Mouse (Mus musculus): Measurements from ENCODE around the gene Stat6. TPM values are rescaled to one million over a fixed set of nuclear protein-coding genes. Genes with fewer than 3 reads are reported as not detected.

Stat6 gene
- polyA plus RNA-seq, 1 experiment from 2014 or later: 22.9 TPM

DNA sequence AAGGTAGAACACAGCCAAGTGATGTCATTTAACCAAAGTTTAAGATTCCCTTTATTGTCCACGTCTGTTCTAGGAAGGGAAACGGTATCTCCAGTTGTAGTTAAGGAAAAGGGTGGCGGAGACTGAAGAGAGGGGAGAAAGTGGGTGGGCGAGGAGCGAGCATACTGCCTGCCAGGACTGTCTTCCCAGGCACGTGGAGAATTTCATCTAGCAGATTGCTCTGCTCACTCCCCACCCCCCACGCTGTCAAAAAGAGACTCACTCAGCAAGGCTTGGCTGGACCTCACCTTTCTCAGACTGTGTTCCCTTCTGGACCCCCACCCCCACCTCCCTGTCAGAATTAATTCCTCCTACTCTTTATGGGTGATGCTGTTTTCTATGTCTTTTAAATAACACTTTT is 26.4 kb downstream of the Stat6 start:
- H3K36me3 ChIP-seq (ENCODE audit: control insufficient read depth, insufficient read depth, low read length): peaks cover 9% of the 10 kb centered on the region
- DNase-seq (ENCODE audit: low spot score): peak; percentile 75
- peak overlapping the region; percentile 85 for H3K4me3 ChIP-seq (ENCODE audit: low read depth, low read length)
- peaks cover 15% of the 10 kb centered on the region for H3K4me1 ChIP-seq (ENCODE audit: control insufficient read depth, insufficient read depth, low read length)
- H3K4me2 ChIP-seq (ENCODE audit: low read depth, low read length): peak overlapping the region; percentile 73
- peak overlapping the region; percentile 86; the same call in 1 of the 2 replicates for H3K9ac ChIP-seq (ENCODE audit: low read depth, low read length)
- H3K27me3 ChIP-seq (replicated peaks; ENCODE audit: control insufficient read depth, insufficient read depth, low read length): no peaks in the 10 kb centered on the region
- peak overlapping the region; percentile 99 for H3K27ac ChIP-seq (replicated peaks; ENCODE audit: low read depth, low read length)
- H3K9me3 ChIP-seq (ENCODE audit: control insufficient read depth, low read length): no peaks in the 10 kb centered on the region
- WGBS: 5% methylated on average over 7 of the region's 7 CpGs
- ATAC-seq (ENCODE audit: low read depth): no peak

DNA sequence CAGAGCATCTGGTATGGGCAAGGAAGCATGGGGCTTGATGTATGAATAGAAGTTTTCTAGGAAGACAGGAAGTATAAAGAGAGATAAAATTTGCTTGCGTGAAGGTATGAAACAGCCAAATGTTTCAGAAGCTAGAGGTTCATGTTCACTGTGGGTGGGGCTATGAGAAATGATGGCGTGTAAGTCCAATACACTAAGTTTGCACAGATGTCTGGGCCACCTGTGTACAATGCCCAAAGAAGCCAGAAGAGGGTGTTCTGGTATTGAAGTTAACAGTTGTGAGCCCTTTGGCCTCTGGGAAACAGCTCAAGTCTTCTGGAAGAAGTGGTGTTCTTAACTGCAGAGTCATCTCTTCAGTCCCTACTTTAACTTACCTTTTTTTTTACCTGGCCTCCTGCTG is 27.4 kb downstream of the Stat6 start:
- WGBS: 79% methylated on average over 2 of the region's 2 CpGs
- DNase-seq (ENCODE audit: low spot score): no peak

DNA sequence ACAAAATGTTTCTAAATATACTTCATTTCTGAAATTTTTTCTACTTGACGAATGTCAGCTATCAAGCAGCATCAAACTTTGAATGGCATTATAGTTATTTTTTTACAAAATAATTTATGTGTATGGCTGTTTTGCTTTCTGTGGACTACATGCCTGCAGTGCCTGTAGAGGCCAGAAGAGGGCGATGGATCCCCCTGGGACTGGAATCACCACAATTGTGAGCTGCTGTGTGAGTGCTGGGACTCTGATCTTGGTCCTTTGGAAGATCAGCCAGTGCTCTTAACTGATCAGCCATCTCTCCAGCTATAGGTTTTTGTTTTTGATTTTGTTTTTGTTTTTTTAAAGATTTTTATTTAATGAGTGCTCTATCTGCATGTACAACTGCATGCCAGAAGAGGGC is 28.5 kb downstream of the Stat6 start:
- WGBS: 34% methylated on average over 2 of the region's 2 CpGs
- no peak for DNase-seq (ENCODE audit: low spot score)

More for the DNA sequence above, 27.4 kb downstream of the Stat6 start:
- Histone ChIP-seq H3K27ac (replicated peaks; ENCODE audit: low read depth, low read length) (no peak overlapping the region), H3K9ac (ENCODE audit: low read depth, low read length) (no peak overlapping the region), H3K9me3 (ENCODE audit: control insufficient read depth, low read length) (no peaks in the 10 kb centered on the region), H3K4me1 (ENCODE audit: control insufficient read depth, insufficient read depth, low read length) (peaks cover 5% of the 10 kb centered on the region), H3K4me2 (ENCODE audit: low read depth, low read length) (no peak overlapping the region), H3K36me3 (ENCODE audit: control insufficient read depth, insufficient read depth, low read length) (no peaks in the 10 kb centered on the region), H3K27me3 (replicated peaks; ENCODE audit: control insufficient read depth, insufficient read depth, low read length) (no peaks in the 10 kb centered on the region), H3K4me3 (ENCODE audit: low read depth, low read length) (no peak overlapping the region)
- ATAC-seq (ENCODE audit: low read depth): no peak

DNA sequence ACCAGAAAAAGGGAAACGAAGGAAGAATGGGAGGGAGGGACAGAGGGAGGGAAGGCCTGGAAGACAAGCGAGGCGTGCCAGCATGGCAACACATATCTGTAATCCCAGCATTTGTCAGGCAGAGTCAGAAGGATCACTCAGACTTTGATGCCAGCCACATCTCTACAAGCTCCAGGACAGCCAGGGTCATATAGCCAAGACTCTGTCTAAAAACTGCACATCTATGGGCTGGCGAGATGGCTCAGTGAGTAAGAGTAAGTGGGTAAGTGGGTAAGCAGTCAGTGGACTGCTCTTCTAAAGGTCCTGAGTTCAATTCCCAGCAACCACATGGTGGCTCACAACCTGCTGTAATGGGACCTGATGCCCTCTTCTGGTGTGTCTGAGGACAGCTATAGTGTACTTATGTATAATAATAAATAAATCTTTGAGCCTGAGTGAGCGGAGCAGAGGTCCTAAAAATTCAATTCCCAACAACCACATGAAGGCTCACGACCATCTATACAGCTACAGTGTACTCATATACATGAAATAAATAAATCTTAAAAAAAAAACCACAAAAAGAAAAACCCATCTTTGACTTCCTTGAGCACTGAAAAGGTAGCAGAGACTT is 31.4 kb downstream of the Stat6 start:
- Histone ChIP-seq H3K4me3 (ENCODE audit: low read depth, low read length) (no peak overlapping the region), H3K27me3 (replicated peaks; ENCODE audit: control insufficient read depth, insufficient read depth, low read length) (no peaks in the 10 kb centered on the region), H3K9me3 (ENCODE audit: control insufficient read depth, low read length) (no peaks in the 10 kb centered on the region), H3K36me3 (ENCODE audit: control insufficient read depth, insufficient read depth, low read length) (no peaks in the 10 kb centered on the region), H3K9ac (ENCODE audit: low read depth, low read length) (no peak overlapping the region), H3K4me1 (ENCODE audit: control insufficient read depth, insufficient read depth, low read length) (peaks cover 5% of the 10 kb centered on the region; the same call in 1 of the 2 replicates), H3K27ac (replicated peaks; ENCODE audit: low read depth, low read length) (no peak overlapping the region), H3K4me2 (ENCODE audit: low read depth, low read length) (no peak overlapping the region)
- 96% methylated on average over 6 of the region's 6 CpGs for WGBS
- no peak for DNase-seq (ENCODE audit: low spot score)
- no peak for ATAC-seq (ENCODE audit: low read depth)

More for the DNA sequence above, 28.5 kb downstream of the Stat6 start:
- no peak overlapping the region for H3K27ac ChIP-seq (replicated peaks; ENCODE audit: low read depth, low read length)
- no peak overlapping the region for H3K9ac ChIP-seq (ENCODE audit: low read depth, low read length)
- no peaks in the 10 kb centered on the region for H3K27me3 ChIP-seq (replicated peaks; ENCODE audit: control insufficient read depth, insufficient read depth, low read length)
- no peak overlapping the region for H3K4me3 ChIP-seq (ENCODE audit: low read depth, low read length)
- no peaks in the 10 kb centered on the region for H3K9me3 ChIP-seq (ENCODE audit: control insufficient read depth, low read length)
- H3K36me3 ChIP-seq (ENCODE audit: control insufficient read depth, insufficient read depth, low read length): no peaks in the 10 kb centered on the region
- no peak for ATAC-seq (ENCODE audit: low read depth)
- H3K4me2 ChIP-seq (ENCODE audit: low read depth, low read length): no peak overlapping the region
- H3K4me1 ChIP-seq (ENCODE audit: control insufficient read depth, insufficient read depth, low read length): peaks cover 5% of the 10 kb centered on the region; the same call in 1 of the 2 replicates

DNA sequence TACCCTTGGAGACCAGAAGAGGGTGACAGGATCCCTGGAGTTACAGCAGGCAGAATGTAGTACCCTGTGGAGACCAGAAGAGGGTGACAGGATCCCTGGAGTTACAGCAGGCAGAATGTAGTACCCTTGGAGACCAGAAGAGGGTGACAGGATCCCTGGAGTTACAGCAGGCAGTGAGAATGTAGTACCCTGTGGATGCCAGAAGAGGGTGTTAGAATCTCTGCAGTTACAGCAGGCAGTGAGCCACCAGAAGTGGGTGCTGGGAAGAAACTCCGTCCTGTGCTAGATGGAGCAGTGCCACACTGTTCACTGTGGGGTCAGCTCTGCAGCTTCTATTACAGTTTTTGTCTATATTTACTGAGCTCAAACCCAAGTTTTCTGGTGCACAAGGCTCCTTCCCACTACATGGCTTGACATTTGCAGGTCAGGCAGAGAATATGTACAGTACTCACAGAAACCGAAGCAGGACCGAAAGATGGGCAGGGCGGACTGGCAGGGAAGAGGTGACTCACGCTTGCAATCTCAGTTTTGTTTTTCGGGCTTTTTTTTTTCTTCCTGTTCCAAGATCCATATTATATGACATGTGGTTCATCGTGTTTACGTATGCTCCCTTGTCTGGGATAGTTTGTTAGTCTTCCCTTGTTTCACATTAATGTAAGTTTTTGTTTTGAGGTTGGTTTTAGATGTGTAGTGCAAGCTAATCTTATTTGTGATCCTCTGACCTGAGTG is 32.2 kb downstream of the Stat6 start:
- DNase-seq (ENCODE audit: low spot score): peak; percentile 87
- no peaks in the 10 kb centered on the region for H3K36me3 ChIP-seq (ENCODE audit: control insufficient read depth, insufficient read depth, low read length)
- H3K4me1 ChIP-seq (ENCODE audit: control insufficient read depth, insufficient read depth, low read length): no peaks in the 10 kb centered on the region
- H3K27ac ChIP-seq (replicated peaks; ENCODE audit: low read depth, low read length): peak overlapping the region; percentile 56; the same call in 1 of the 2 replicates
- 82% methylated on average over 8 of the region's 8 CpGs for WGBS
- H3K4me2 ChIP-seq (ENCODE audit: low read depth, low read length): no peak overlapping the region
- no peaks in the 10 kb centered on the region for H3K9me3 ChIP-seq (ENCODE audit: control insufficient read depth, low read length)
- H3K4me3 ChIP-seq (ENCODE audit: low read depth, low read length): no peak overlapping the region
- no peaks in the 10 kb centered on the region for H3K27me3 ChIP-seq (replicated peaks; ENCODE audit: control insufficient read depth, insufficient read depth, low read length)
- no peak overlapping the region for H3K9ac ChIP-seq (ENCODE audit: low read depth, low read length)
- peak; percentile 17; the same call in 1 of the 2 replicates for ATAC-seq (ENCODE audit: low read depth)

DNA sequence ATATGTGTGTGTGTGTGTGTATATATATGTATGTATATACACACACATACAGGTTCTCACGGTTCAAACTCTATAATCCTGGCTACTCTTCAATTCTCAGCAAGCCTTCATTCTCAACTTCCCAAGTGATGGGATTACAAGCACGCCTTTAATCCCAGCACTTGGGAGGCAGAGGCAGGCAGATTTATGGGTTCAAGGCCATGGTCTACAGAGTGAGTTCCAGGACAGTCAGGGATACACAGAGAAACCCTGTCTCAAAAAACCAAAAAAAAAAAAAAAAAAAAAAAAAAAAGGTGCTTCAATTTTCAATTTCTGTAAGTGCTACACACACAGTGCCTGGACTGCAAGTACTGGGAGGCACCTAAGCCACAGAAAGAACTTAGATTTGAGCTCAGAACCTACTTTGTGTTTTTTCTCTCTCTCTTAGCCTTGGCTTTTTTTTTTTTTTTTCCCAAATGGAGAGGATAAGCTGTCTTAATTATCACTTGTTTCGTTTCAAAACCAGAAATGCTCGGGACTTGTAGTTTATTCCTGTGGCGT is 33.1 kb downstream of the Stat6 start:
- Histone ChIP-seq H3K4me2 (ENCODE audit: low read depth, low read length) (peak overlapping the region; percentile 96), H3K36me3 (ENCODE audit: control insufficient read depth, insufficient read depth, low read length) (no peaks in the 10 kb centered on the region), H3K9ac (ENCODE audit: low read depth, low read length) (peak overlapping the region; percentile 57), H3K4me1 (ENCODE audit: control insufficient read depth, insufficient read depth, low read length) (no peaks in the 10 kb centered on the region), H3K27me3 (replicated peaks; ENCODE audit: control insufficient read depth, insufficient read depth, low read length) (no peaks in the 10 kb centered on the region), H3K9me3 (ENCODE audit: control insufficient read depth, low read length) (no peaks in the 10 kb centered on the region), H3K27ac (replicated peaks; ENCODE audit: low read depth, low read length) (peak overlapping the region; percentile 83), H3K4me3 (ENCODE audit: low read depth, low read length) (peak overlapping the region; percentile 83)
- DNase-seq (ENCODE audit: low spot score): no peak
- no peak for ATAC-seq (ENCODE audit: low read depth)
- WGBS: 48% methylated on average over 5 of the region's 5 CpGs

DNA sequence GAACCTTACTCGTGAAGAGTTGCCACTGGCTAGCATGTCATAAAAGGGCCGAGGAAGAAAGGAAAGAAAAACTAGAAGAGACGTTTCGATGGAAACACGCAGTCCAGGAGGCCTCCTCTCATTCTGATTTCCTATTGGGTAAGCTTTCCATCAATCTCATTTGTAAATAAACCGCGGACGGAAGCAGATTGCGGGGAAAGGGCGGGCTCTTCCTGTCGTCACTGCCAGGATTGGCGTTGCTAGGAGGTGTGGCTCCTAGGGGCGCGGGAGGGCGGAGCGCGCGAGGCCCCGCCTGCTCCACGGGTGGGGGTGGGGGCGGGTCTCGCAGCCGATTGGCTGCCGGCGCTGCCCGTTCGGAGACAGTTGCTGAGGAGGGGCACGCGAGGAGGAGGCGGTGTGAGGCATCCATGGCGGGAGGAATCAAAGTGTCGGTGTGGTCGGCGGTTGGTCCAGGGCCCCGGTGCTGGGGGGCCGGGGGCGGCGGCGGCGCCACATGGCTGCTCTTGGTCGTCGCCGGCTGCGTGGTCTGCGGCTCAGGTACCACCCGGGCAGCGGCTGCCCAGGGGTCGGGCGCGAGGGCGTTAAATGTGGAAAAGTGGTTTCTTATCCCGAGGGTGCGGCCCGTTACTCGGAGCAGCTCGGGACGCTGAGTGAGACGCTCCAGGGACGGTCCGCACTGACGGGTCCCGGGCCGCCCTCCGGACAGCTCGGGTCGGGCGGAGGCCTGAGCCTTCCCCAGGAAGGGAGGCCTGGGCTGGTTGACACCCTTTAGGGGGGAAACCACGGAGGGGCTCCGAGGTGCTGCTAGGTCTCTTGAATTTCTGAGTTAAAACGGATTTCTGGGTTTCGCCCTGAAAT is 34.1 kb downstream of the Stat6 start:
- H3K9ac ChIP-seq (ENCODE audit: low read depth, low read length): peak overlapping the region; percentile 71
- H3K9me3 ChIP-seq (ENCODE audit: control insufficient read depth, low read length): no peaks in the 10 kb centered on the region
- peak overlapping the region; percentile 83 for H3K4me3 ChIP-seq (ENCODE audit: low read depth, low read length)
- DNase-seq (ENCODE audit: low spot score): peak; percentile 99
- under 1% methylated on average over 33 of the region's 71 CpGs for WGBS
- H3K4me2 ChIP-seq (ENCODE audit: low read depth, low read length): peak overlapping the region; percentile 96
- no peaks in the 10 kb centered on the region for H3K36me3 ChIP-seq (ENCODE audit: control insufficient read depth, insufficient read depth, low read length)
- no peaks in the 10 kb centered on the region for H3K4me1 ChIP-seq (ENCODE audit: control insufficient read depth, insufficient read depth, low read length)
- no peaks in the 10 kb centered on the region for H3K27me3 ChIP-seq (replicated peaks; ENCODE audit: control insufficient read depth, insufficient read depth, low read length)
- ATAC-seq (ENCODE audit: low read depth): peak; percentile 95
- peak overlapping the region; percentile 83 for H3K27ac ChIP-seq (replicated peaks; ENCODE audit: low read depth, low read length)

DNA sequence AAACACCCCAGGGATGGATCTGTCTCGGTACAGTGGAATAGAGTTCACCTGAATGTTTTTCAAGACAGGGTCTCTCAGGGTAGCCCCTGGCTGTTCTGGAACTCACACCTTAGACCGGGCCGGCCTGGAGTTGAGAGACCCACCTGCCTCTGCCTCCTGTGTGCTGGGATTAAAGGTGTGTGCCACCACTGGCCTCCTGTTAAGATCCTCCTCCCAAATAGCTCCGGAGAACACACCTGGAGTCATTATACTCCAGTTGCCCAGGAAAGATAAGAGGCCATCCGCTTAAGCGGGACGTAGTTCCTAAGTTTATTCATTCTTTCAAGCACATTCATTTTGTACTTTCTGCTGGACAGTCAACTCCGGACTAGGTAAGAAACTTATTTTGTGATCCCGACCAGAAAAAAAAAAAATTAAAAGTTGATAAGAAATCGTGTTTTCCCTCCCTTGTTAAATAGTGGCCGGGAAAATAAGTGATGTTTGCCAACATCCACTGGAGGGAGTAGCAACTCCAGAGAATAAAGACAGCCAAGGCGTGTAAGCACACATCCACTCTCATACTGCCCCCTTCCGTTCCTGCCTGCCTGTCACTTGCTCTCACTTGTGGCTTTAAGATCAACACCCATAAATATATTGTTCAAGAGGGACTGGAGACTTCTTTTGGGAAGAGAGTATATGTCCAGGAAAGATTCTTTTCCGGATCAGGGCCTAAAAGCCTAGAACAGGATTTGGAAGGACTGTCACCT is 35.0 kb downstream of the Stat6 start:
- no peak for ATAC-seq (ENCODE audit: low read depth)
- Histone ChIP-seq H3K4me1 (ENCODE audit: control insufficient read depth, insufficient read depth, low read length) (no peaks in the 10 kb centered on the region), H3K36me3 (ENCODE audit: control insufficient read depth, insufficient read depth, low read length) (no peaks in the 10 kb centered on the region)

More for the DNA sequence above, 35.0 kb downstream of the Stat6 start:
- peak; percentile 94 for DNase-seq (ENCODE audit: low spot score)
- no peaks in the 10 kb centered on the region for H3K9me3 ChIP-seq (ENCODE audit: control insufficient read depth, low read length)
- H3K4me3 ChIP-seq (ENCODE audit: low read depth, low read length): peak overlapping the region; percentile 83
- no peaks in the 10 kb centered on the region for H3K27me3 ChIP-seq (replicated peaks; ENCODE audit: control insufficient read depth, insufficient read depth, low read length)
- H3K27ac ChIP-seq (replicated peaks; ENCODE audit: low read depth, low read length): peak overlapping the region; percentile 75
- H3K9ac ChIP-seq (ENCODE audit: low read depth, low read length): peak overlapping the region; percentile 71
- H3K4me2 ChIP-seq (ENCODE audit: low read depth, low read length): peak overlapping the region; percentile 96
- WGBS: 11% methylated on average over 14 of the region's 14 CpGs
